Mouse (Mus musculus): ENCODE measurements at regions not wholly inside any gene's neighbourhood (a gene's known extent, or its start where the extent isn't known, plus 50 kb on each side); places are given as distances from the start of the nearest gene placed in this dataset.

DNA sequence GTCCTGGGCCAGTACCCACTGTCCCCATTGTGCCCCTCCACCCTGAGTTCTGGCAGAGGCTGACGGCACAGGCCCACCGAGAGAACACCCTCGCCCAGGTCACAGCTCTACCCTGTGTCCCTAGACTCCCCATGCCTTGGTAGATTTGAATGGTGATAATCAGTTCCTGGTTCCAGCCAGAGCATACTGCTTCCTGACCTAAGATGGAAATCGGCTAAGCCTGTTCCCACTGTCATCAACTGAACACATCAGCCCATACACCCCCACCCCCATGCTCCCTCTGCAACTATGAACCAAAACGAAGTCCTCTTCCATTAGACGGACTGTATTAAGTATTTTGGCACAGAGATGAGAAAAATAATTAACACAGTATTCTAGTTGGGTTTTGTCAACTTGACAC is 202.9 kb upstream of the Hs6st1 start:
- Histone ChIP-seq H3K4me3 (replicated peaks; ENCODE audit: insufficient read depth, low read depth, low read length) (no peak overlapping the region), H3K27ac (ENCODE audit: insufficient read depth, low read length) (no peak overlapping the region), H3K4me1 (ENCODE audit: control insufficient read depth, insufficient read depth, low read length) (no peaks in the 10 kb centered on the region), H3K27me3 (ENCODE audit: control insufficient read depth, insufficient read depth, low read length) (no peaks in the 10 kb centered on the region)
- TF ChIP-seq CTCF (IDR thresholded peaks at IDR 0.05; ENCODE audit: borderline replicate concordance, insufficient read depth, low read depth, low read length), result no peak
- no peak for TF ChIP-seq POLR2A (IDR thresholded peaks at IDR 0.05; ENCODE audit: borderline replicate concordance, insufficient read depth, low read length)
- DNase-seq, result no peak
- 86% methylated on average over 6 of the region's 6 CpGs for WGBS

DNA sequence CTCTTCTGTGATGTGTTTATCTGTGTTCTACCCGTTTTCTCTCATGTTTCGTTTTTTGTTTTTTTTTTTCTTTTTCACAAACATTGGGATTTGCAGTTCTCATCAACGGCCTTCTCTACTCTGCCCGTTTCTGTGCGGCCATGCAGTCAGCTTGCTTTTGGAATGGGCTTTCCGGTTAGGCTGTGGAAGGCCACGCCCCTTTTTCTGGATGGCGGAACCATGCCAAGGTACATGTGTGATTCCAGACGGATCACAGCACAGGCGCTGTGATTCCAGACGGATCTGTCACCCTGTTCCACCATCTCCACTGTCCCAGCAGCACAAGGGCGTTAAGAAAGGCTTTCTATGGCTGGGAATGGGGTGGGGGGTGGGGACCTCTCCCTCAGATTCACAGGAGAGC is 201.6 kb upstream of the Hs6st1 start:
- DNase-seq, result no peak
- TF ChIP-seq POLR2A (IDR thresholded peaks at IDR 0.05; ENCODE audit: borderline replicate concordance, insufficient read depth, low read length) (no peak), CTCF (IDR thresholded peaks at IDR 0.05; ENCODE audit: borderline replicate concordance, insufficient read depth, low read depth, low read length) (no peak)
- Histone ChIP-seq H3K27me3 (ENCODE audit: control insufficient read depth, insufficient read depth, low read length) (no peaks in the 10 kb centered on the region), H3K4me3 (replicated peaks; ENCODE audit: insufficient read depth, low read depth, low read length) (no peak overlapping the region), H3K27ac (ENCODE audit: insufficient read depth, low read length) (no peak overlapping the region), H3K4me1 (ENCODE audit: control insufficient read depth, insufficient read depth, low read length) (no peaks in the 10 kb centered on the region)
- WGBS, result 82% methylated on average over 12 of the region's 12 CpGs

DNA sequence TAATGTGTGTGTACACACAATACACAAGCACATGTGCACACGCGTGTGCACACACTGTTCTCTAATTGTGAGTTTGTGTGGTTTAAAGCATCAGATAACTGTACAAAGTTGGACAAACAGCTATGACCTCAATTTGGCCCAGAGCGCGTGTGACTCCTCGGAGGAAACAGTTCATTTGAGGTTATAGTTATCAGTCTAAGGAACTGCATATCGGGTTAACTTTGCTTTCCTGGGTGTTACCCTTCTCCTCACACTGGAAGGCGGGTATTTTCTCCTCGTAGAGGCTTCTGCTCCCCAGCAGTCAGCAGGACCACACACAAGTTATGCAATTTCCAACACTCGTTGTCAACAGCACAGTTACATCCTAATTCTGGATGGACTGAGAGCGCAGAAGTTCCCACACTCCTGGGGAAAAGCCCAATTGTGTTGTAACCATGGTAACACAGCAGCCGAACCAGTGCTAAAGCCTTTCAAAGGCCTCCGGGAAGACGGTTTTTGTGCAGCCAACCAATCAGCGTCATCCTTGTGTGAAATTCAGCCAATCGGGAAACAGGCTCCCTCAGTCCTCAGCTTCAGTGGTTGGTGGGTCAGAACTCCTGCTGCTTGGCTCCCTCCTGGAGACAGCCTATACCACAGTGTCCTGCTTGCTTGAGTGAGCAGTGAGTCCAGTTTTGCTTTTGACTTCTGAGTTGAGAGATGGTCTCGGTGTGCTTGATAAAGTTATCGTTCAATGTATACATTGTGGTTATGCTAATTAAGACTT is 198.6 kb upstream of the Hs6st1 start:
- WGBS, result 57% methylated on average over 17 of the region's 17 CpGs
- Histone ChIP-seq H3K4me3 (replicated peaks; ENCODE audit: insufficient read depth, low read depth, low read length) (no peak overlapping the region), H3K27ac (ENCODE audit: insufficient read depth, low read length) (no peak overlapping the region), H3K4me1 (ENCODE audit: control insufficient read depth, insufficient read depth, low read length) (peaks cover 12% of the 10 kb centered on the region), H3K27me3 (ENCODE audit: control insufficient read depth, insufficient read depth, low read length) (no peaks in the 10 kb centered on the region)
- DNase-seq, result peak in 1 of 2 experiments; percentile 51
- TF ChIP-seq CTCF (IDR thresholded peaks at IDR 0.05; ENCODE audit: borderline replicate concordance, insufficient read depth, low read depth, low read length) (no peak), POLR2A (IDR thresholded peaks at IDR 0.05; ENCODE audit: borderline replicate concordance, insufficient read depth, low read length) (no peak)

- H3K4me3 ChIP-seq (replicated peaks; ENCODE audit: insufficient read depth, low read depth, low read length), result no peak overlapping the region
Observed at GRCm38 (mm10) chr1:35870144-35870827, 197.9 kb upstream of the Hs6st1 start.

DNA sequence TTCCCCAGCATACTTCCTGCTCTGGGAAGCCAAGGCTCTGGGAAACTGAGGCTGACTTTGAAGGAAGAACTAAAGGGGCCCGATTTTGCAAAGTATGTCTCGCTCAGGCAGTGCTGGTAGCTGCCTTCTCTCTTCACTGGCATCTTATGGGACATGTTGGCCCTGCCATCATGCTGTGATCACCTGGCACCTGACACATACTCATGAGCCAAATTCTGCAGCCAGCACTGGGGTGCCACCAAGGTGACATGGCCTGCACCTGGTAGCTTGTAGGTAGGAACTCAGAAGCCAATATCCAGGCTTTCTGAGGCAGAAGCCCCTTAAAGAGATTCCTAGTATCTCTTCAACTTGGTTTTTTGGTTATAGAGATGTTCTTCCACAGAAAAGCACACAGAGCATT is 195.2 kb upstream of the Hs6st1 start:
- TF ChIP-seq POLR2A (IDR thresholded peaks at IDR 0.05; ENCODE audit: borderline replicate concordance, insufficient read depth, low read length) (no peak), CTCF (IDR thresholded peaks at IDR 0.05; ENCODE audit: borderline replicate concordance, insufficient read depth, low read depth, low read length) (no peak)
- no peak overlapping the region for H3K27ac ChIP-seq (ENCODE audit: insufficient read depth, low read length)
- H3K4me1 ChIP-seq (ENCODE audit: control insufficient read depth, insufficient read depth, low read length), result peaks cover 22% of the 10 kb centered on the region
- DNase-seq, result peak; percentile 79 to 87
- no peak overlapping the region for H3K4me3 ChIP-seq (replicated peaks; ENCODE audit: insufficient read depth, low read depth, low read length)
- H3K27me3 ChIP-seq (ENCODE audit: control insufficient read depth, insufficient read depth, low read length), result no peaks in the 10 kb centered on the region
- 11% methylated on average over 2 of the region's 2 CpGs for WGBS

More at GRCm38 (mm10) chr1:35870144-35870827, 197.9 kb upstream of the Hs6st1 start:
- WGBS, result 70% methylated on average over 9 of the region's 9 CpGs
- Histone ChIP-seq H3K27ac (ENCODE audit: insufficient read depth, low read length) (no peak overlapping the region), H3K4me1 (ENCODE audit: control insufficient read depth, insufficient read depth, low read length) (peaks cover 15% of the 10 kb centered on the region), H3K27me3 (ENCODE audit: control insufficient read depth, insufficient read depth, low read length) (no peaks in the 10 kb centered on the region)
- TF ChIP-seq POLR2A (IDR thresholded peaks at IDR 0.05; ENCODE audit: borderline replicate concordance, insufficient read depth, low read length), result no peak
- no peak for TF ChIP-seq CTCF (IDR thresholded peaks at IDR 0.05; ENCODE audit: borderline replicate concordance, insufficient read depth, low read depth, low read length)
- no peak for DNase-seq

DNA sequence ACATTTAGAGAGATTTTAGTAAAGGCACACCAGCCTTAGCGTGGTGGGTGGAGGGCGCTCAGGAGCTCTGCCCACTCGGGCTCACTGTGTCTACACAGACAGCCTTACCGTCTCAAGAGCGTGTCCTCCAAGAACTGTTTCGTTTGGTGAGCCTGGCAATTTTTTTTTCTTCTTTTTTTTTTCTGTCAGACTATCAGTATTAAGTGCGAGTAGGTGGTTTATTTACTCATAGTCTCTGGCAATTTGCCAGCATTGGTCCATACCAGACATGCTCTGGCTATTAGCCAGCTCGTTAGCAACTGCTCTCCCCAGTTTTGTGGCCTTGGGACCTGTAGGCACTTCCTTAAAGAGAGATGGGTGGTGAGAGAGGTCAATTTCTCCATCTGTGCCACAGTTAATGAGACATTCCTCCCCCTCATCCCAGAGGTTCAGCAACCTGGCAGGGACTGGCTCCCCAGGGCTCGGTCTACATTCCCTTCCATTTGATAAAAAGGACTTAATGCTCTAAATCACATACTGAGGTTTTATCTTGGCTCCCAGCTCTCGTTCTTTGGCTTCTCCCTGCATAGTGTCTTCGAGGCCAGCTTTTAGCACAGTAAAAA is 192.9 kb upstream of the Hs6st1 start:
- 62% methylated on average over 11 of the region's 11 CpGs for WGBS
- no peak for TF ChIP-seq POLR2A (IDR thresholded peaks at IDR 0.05; ENCODE audit: borderline replicate concordance, insufficient read depth, low read length)
- no peak for TF ChIP-seq CTCF (IDR thresholded peaks at IDR 0.05; ENCODE audit: borderline replicate concordance, insufficient read depth, low read depth, low read length)
- no peaks in the 10 kb centered on the region for H3K27me3 ChIP-seq (ENCODE audit: control insufficient read depth, insufficient read depth, low read length)
- no peak overlapping the region for H3K4me3 ChIP-seq (replicated peaks; ENCODE audit: insufficient read depth, low read depth, low read length)
- peaks cover 34% of the 10 kb centered on the region for H3K4me1 ChIP-seq (ENCODE audit: control insufficient read depth, insufficient read depth, low read length)
- H3K27ac ChIP-seq (ENCODE audit: insufficient read depth, low read length), result no peak overlapping the region
- DNase-seq, result peak; percentile 39 to 46

DNA sequence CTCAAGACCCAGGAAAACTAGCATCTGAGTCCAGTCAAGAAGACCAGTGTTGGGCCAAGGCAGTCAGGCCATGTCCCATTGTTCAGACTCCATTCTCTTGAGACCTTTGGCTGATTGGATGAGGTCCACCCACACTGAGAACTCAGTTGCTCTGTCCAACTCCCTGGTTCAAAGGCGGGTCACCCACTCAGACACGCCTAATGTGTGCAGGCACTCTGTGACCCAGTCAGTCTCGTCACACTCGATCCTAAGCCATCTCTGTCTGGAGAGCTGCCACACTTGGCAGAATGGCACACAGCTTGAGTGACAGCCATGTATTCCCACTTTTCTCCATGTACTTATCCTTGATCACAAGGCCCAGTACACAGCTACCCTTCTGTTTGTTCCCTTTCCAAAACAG is 189.8 kb upstream of the Hs6st1 start:
- no peak for TF ChIP-seq CTCF (IDR thresholded peaks at IDR 0.05; ENCODE audit: borderline replicate concordance, insufficient read depth, low read depth, low read length)
- Histone ChIP-seq H3K27ac (ENCODE audit: insufficient read depth, low read length) (no peak overlapping the region), H3K4me3 (replicated peaks; ENCODE audit: insufficient read depth, low read depth, low read length) (no peak overlapping the region), H3K27me3 (ENCODE audit: control insufficient read depth, insufficient read depth, low read length) (no peaks in the 10 kb centered on the region), H3K4me1 (ENCODE audit: control insufficient read depth, insufficient read depth, low read length) (peaks cover 25% of the 10 kb centered on the region)
- WGBS, result 53% methylated on average over 4 of the region's 4 CpGs
- DNase-seq, result no peak
